ENCODE assay signal across 27 mouse cellular contexts in genomic region chr12:75376126-75376525, GRCm38 (mm10). TPM values are rescaled to one million over a fixed set of nuclear protein-coding genes. Genes with fewer than 3 reads are reported as not detected.
DNase-seq lines count a peak whose midpoint lies in the region; ATAC-seq lines count a peak whose summit lies in the region.
"Had no signal": no experiment of that assay in that cellular context is flagged by ENCODE, and none has a peak within 500 bp of the region (broad histone marks: within the 10 kb centered on the region; RNA-seq: fewer than 3 reads in every experiment).

No protein-coding gene starts in this region.

- peak; percentile 26 for DNase-seq in midbrain, embryonic 11.5 days (ENCODE audit: low spot score, missing footprints)
- DNase-seq in cerebellum, adult 11 months: peak; percentile 55
- peak; percentile 67 to 79 for DNase-seq in cerebellum, adult 18-20 months
- peak; percentile 53 to 78 for DNase-seq in cerebellum, postnatal 14 days
- DNase-seq in thymus, postnatal 0 days (ENCODE audit: low spot score): no peak
- DNase-seq in layer of hippocampus, adult 9-11 months: no peak
- DNase-seq in right cerebral cortex, adult 18-20 months: no peak
- DNase-seq: adrenal gland, adult 2 months; gastrocnemius, postnatal 10 days; kidney, adult 18-20 months; liver, postnatal 0 days; right cerebral cortex, postnatal 25 days; spleen, adult 18-20 months had no signal

- H3K27me3 ChIP-seq in midbrain, embryonic 11.5 days (ENCODE audit: control insufficient read depth, insufficient read depth, low read length): no peaks in the 10 kb centered on the region
- no peaks in the 10 kb centered on the region for H3K27me3 ChIP-seq in midbrain, embryonic 15.5 days (replicated peaks)
- H3K27me3 ChIP-seq: embryonic facial prominence, embryonic 15.5 days; limb, embryonic 12.5 days had no signal

- 80% methylated on average over 6 of the region's 6 CpGs for WGBS in midbrain, embryonic 11.5 days
- WGBS in midbrain, embryonic 15.5 days: 83% methylated on average over 6 of the region's 6 CpGs

- H3K9me3 ChIP-seq in midbrain, embryonic 11.5 days (ENCODE audit: control insufficient read depth, low read length): no peaks in the 10 kb centered on the region
- no peaks in the 10 kb centered on the region for H3K9me3 ChIP-seq in midbrain, embryonic 15.5 days
- H3K9me3 ChIP-seq: embryonic facial prominence, embryonic 15.5 days; hindbrain, embryonic 10.5 days; limb, embryonic 12.5 days had no signal

- no peaks in the 10 kb centered on the region for H3K4me1 ChIP-seq in midbrain, embryonic 11.5 days (ENCODE audit: control insufficient read depth, insufficient read depth, low read length)
- H3K4me1 ChIP-seq in midbrain, embryonic 15.5 days: no peaks in the 10 kb centered on the region
- H3K4me1 ChIP-seq: embryonic facial prominence, embryonic 15.5 days; hindbrain, embryonic 10.5 days; limb, embryonic 12.5 days had no signal

- no peak for ATAC-seq in midbrain, embryonic 11.5 days (ENCODE audit: low FRiP score)
- no peak for ATAC-seq in midbrain, embryonic 15.5 days (replicated peaks)
- ATAC-seq: forebrain, embryonic 14.5 days; inflammation-experienced regulatory T-cells, adult 6 months; liver, postnatal 0 days; lung, postnatal 0 days had no signal

- no peak overlapping the region for H3K4me3 ChIP-seq in midbrain, embryonic 11.5 days (ENCODE audit: low read depth, low read length)
- H3K4me3 ChIP-seq in midbrain, embryonic 15.5 days: no peak overlapping the region
- H3K4me3 ChIP-seq: embryonic facial prominence, embryonic 15.5 days; hindbrain, embryonic 10.5 days; limb, embryonic 12.5 days had no signal

- H3K27ac ChIP-seq in midbrain, embryonic 11.5 days (ENCODE audit: low read depth, low read length): no peak overlapping the region
- no peak overlapping the region for H3K27ac ChIP-seq in midbrain, embryonic 15.5 days
- H3K27ac ChIP-seq: embryonic facial prominence, embryonic 15.5 days; hindbrain, embryonic 10.5 days; kidney, postnatal 0 days; limb, embryonic 12.5 days; macrophage had no signal

- no peaks in the 10 kb centered on the region for H3K36me3 ChIP-seq in midbrain, embryonic 11.5 days (ENCODE audit: control insufficient read depth, insufficient read depth, low read length)
- no peaks in the 10 kb centered on the region for H3K36me3 ChIP-seq in midbrain, embryonic 15.5 days (replicated peaks)
- H3K36me3 ChIP-seq: embryonic facial prominence, embryonic 15.5 days; hindbrain, embryonic 10.5 days; limb, embryonic 12.5 days had no signal

- H3K4me2 ChIP-seq in midbrain, embryonic 11.5 days: no peak overlapping the region
- H3K4me2 ChIP-seq in midbrain, embryonic 15.5 days: no peak overlapping the region
- H3K4me2 ChIP-seq: embryonic facial prominence, embryonic 15.5 days; heart, embryonic 11.5 days; limb, embryonic 12.5 days; liver, embryonic 11.5 days had no signal

- no peak overlapping the region for H3K9ac ChIP-seq in midbrain, embryonic 11.5 days (ENCODE audit: low read length)
- no peak overlapping the region for H3K9ac ChIP-seq in midbrain, embryonic 15.5 days
- H3K9ac ChIP-seq: embryonic facial prominence, embryonic 15.5 days; limb, embryonic 12.5 days; liver, postnatal 0 days had no signal

RNA-seq across cellular contexts. Expression of gene Gphb5, which starts 40.5 kb away (rescaled TPM):
- polyA plus RNA-seq in midbrain, embryonic 11.5 days (2014; fragmentation: Nextera tagmentation; extraction: Ambion mirVana): not detected in 2 replicates
- polyA plus RNA-seq in midbrain, embryonic 15.5 days (2015; fragmentation: Nextera tagmentation; extraction: Ambion mirVana): not detected in 2 replicates
- 0.08 TPM in 2 replicates for polyA plus RNA-seq in thymus, postnatal 0 days (2015; fragmentation: Nextera tagmentation; extraction: Ambion mirVana)
- polyA plus RNA-seq: adrenal gland, adult 2 months; C2C12; embryonic facial prominence, embryonic 15.5 days; forebrain, embryonic 14.5 days; frontal cortex, adult 2 months; heart, embryonic 11.5 days; heart, postnatal 0 days; hindbrain, embryonic 10.5 days; inflammation-experienced regulatory T-cells, adult 6 months; kidney, postnatal 0 days; limb, embryonic 12.5 days; liver, embryonic 11.5 days; liver, postnatal 0 days; lung, postnatal 0 days; macrophage had no signal

Comparison
In these comparisons a context has a peak if more than half of its experiments do, and no peak if none do; other contexts are left out.
1. DNase-seq: peak in midbrain, embryonic 11.5 days (single experiment), cerebellum, adult 11 months (single experiment), cerebellum, adult 18-20 months (2 of 2) and cerebellum, postnatal 14 days (2 of 2); none in thymus, postnatal 0 days (single experiment), layer of hippocampus, adult 9-11 months (single experiment) and right cerebral cortex, adult 18-20 months (single experiment).